Mouse (Mus musculus): ENCODE results near the gene Slc16a5.
"Not testable (repeated sequence)": the region's sequence is repeated elsewhere in the genome, so short reads cannot be mapped to it uniquely, and the experiment has no call there.

The Slc16a5 gene

GRCm38 (mm10) chr11:115478296-115478938, 16.1 kb downstream of the Slc16a5 start:
- no peak for DNase-seq (ENCODE audit: extremely low read depth, low read depth)

GRCm38 (mm10) chr11:115481553-115482259, 19.4 kb downstream of the Slc16a5 start:
- DNase-seq (ENCODE audit: extremely low read depth, low read depth), result no peak

- no peak for DNase-seq (ENCODE audit: extremely low read depth, low read depth)
Measured at GRCm38 (mm10) chr11:115483278-115483677, 21.0 kb downstream of the Slc16a5 start.

- peak; percentile 36 for DNase-seq (ENCODE audit: extremely low read depth, low read depth)
Measured at GRCm38 (mm10) chr11:115483726-115484125, 21.5 kb downstream of the Slc16a5 start.

GRCm38 (mm10) chr11:115485155-115485554, 22.9 kb downstream of the Slc16a5 start:
- no peak for DNase-seq (ENCODE audit: extremely low read depth, low read depth)

- DNase-seq (ENCODE audit: extremely low read depth, low read depth), result no peak
Measured at GRCm38 (mm10) chr11:115488551-115489104, 26.4 kb downstream of the Slc16a5 start.

- no peak for DNase-seq (ENCODE audit: extremely low read depth, low read depth)
Measured at GRCm38 (mm10) chr11:115490441-115491355, 28.4 kb downstream of the Slc16a5 start.

GRCm38 (mm10) chr11:115491356-115492083, 29.2 kb downstream of the Slc16a5 start, which contains the start of gene Nt5c:
TSS of gene Nt5c (minus strand) at chr11:115491862.
- DNase-seq (ENCODE audit: extremely low read depth, low read depth), result peak; percentile 74

GRCm38 (mm10) chr11:115492387-115492786, 30.1 kb downstream of the Slc16a5 start:
- peak; percentile 35 for DNase-seq (ENCODE audit: extremely low read depth, low read depth)

GRCm38 (mm10) chr11:115496559-115496958, 34.3 kb downstream of the Slc16a5 start:
- not testable (repeated sequence) for DNase-seq (ENCODE audit: extremely low read depth, low read depth)

- no peak for DNase-seq (ENCODE audit: extremely low read depth, low read depth)
Measured at GRCm38 (mm10) chr11:115502636-115503035, 40.4 kb downstream of the Slc16a5 start.

- peak; percentile 43 for DNase-seq (ENCODE audit: extremely low read depth, low read depth)
Measured at GRCm38 (mm10) chr11:115506586-115506985, 44.3 kb downstream of the Slc16a5 start.

GRCm38 (mm10) chr11:115508061-115508460, 45.8 kb downstream of the Slc16a5 start:
- no peak for DNase-seq (ENCODE audit: extremely low read depth, low read depth)

- peak; percentile 69 for DNase-seq (ENCODE audit: extremely low read depth, low read depth)
Measured at GRCm38 (mm10) chr11:115509773-115510506, 47.7 kb downstream of the Slc16a5 start.

GRCm38 (mm10) chr11:115510507-115510888, 48.2 kb downstream of the Slc16a5 start:
- DNase-seq (ENCODE audit: extremely low read depth, low read depth), result no peak

- DNase-seq (ENCODE audit: extremely low read depth, low read depth), result peak; percentile 65
Measured at GRCm38 (mm10) chr11:115511121-115511520, 48.8 kb downstream of the Slc16a5 start.

- DNase-seq (ENCODE audit: extremely low read depth, low read depth), result no peak
Measured at GRCm38 (mm10) chr11:115512004-115512403, 49.7 kb downstream of the Slc16a5 start.

GRCm38 (mm10) chr11:115512407-115513183, 50.3 kb downstream of the Slc16a5 start:
- peak; percentile 88 for DNase-seq (ENCODE audit: extremely low read depth, low read depth)
